Mouse (Mus musculus) limb, embryonic 14.5 days (tissue): ENCODE results near the gene Myrf. TPM values are rescaled to one million over a fixed set of nuclear protein-coding genes. Genes with fewer than 3 reads are reported as not detected.
"Not testable (repeated sequence)": the region's sequence is repeated elsewhere in the genome, so short reads cannot be mapped to it uniquely, and the experiment has no call there.

Source experiments
- ATAC-seq: fragments of 200-750 bp; cut with Nextera tagmentation; 2 replicates; pipeline ENCODE4 v1.8.0; 2017; ENCODE audit warnings: low read depth, moderate number of reproducible peaks, moderate TSS enrichment; ENCODE audit not compliant: low FRiP score
- DNase-seq: peaks from one replicate; pipeline ENCODE4 v3.0.0-alpha.2; 2015; ENCODE audit warnings: low spot score
- H3K27ac ChIP-seq: fragments of 300-500 bp; sonication (generic); replicated peaks from 2 replicates; pipeline ENCODE4 v1.5.1; 2014; ENCODE audit warnings: low read depth, mild to moderate bottlenecking, low read length, moderate library complexity, mixed read lengths
- H3K27me3 ChIP-seq: fragments of 300-500 bp; sonication (generic); 2 replicates; pipeline ENCODE4 v1.6.1; 2014; ENCODE audit warnings: low read length, mixed read lengths; ENCODE audit not compliant: control insufficient read depth, insufficient read depth
- H3K36me3 ChIP-seq: fragments of 300-500 bp; sonication (generic); 2 replicates; pipeline ENCODE4 v1.6.1; 2014; ENCODE audit warnings: mild to moderate bottlenecking, low read length, moderate library complexity, mixed read lengths; ENCODE audit not compliant: control insufficient read depth, insufficient read depth
- H3K4me1 ChIP-seq: fragments of 300-500 bp; sonication (generic); 2 replicates; pipeline ENCODE4 v1.6.1; 2014; ENCODE audit warnings: antibody characterized with exemption, low read length, mixed read lengths; ENCODE audit not compliant: control insufficient read depth, insufficient read depth
- H3K4me2 ChIP-seq: fragments of 300-500 bp; sonication (generic); replicated peaks from 2 replicates; pipeline ENCODE4 v1.6.1; 2014; ENCODE audit warnings: low read depth, mild to moderate bottlenecking, low read length, moderate library complexity; ENCODE audit not compliant: severe bottlenecking
- H3K4me3 ChIP-seq: fragments of 300-500 bp; sonication (generic); replicated peaks from 2 replicates; pipeline ENCODE4 v1.5.1; 2014; ENCODE audit warnings: low read length
- H3K9ac ChIP-seq: fragments of 300-500 bp; sonication (generic); 2 replicates; pipeline ENCODE4 v1.6.1; 2014; ENCODE audit warnings: mild to moderate bottlenecking, low read depth, low read length, moderate library complexity; ENCODE audit not compliant: severe bottlenecking
- H3K9me3 ChIP-seq: fragments of 300-500 bp; sonication (generic); 2 replicates; pipeline ENCODE4 v1.6.1; 2016; ENCODE audit warnings: low read length; ENCODE audit not compliant: control insufficient read depth
- POLR2A ChIP-seq: fragments of 200-500 bp; IDR thresholded peaks from 2 replicates; pipeline ENCODE4 v1.8.0; 2012; ENCODE audit warnings: inconsistent platforms, mild to moderate bottlenecking, moderate library complexity, borderline replicate concordance; ENCODE audit not compliant: insufficient read depth, insufficient read length; ENCODE audit errors: extremely low read depth
- WGBS: fragments of 180-500 bp; shearing (Covaris S2); extraction: QIAGEN DNeasy Blood & Tissue Kit; methylation state at CpG from one replicate; pipeline ENCODE4 v1.1.7; 2014; 5-methylcytosine and 5-hydroxymethylcytosine counted together
- polyA plus RNA-seq, 2 experiments: library from polyadenylated mRNA; depleted of rRNA in 1 of 2; stranded (reverse) in 1 of 2; unstranded in 1 of 2; fragments of >200 nt; fragmentation: Nextera tagmentation in 1 of 2; extraction: Ambion mirVana in 1 of 2; gene quantifications; 2 replicates each; pipeline versions ENCODE4 v1.2.1 to v1.2.3; 2012 to 2014

Gene Myrf
- polyA plus RNA-seq, 2 experiments = 1.1 to 4.4 TPM

- Histone ChIP-seq H3K9me3 (no peaks in the 10 kb centered on the region), H3K4me3 (no peak overlapping the region), H3K4me2 (no peak overlapping the region), H3K27ac (no peak overlapping the region), H3K9ac (no peak overlapping the region), H3K27me3 (no peaks in the 10 kb centered on the region), H3K4me1 (no peaks in the 10 kb centered on the region), H3K36me3 (no peaks in the 10 kb centered on the region)
- DNase-seq = no peak
- no peak for TF ChIP-seq POLR2A
- ATAC-seq = no peak
- 63% methylated on average over 4 of the region's 4 CpGs for WGBS
Observed at GRCm38 (mm10) chr19:10174956-10175355, 65.6 kb downstream of the Myrf start.

GRCm38 (mm10) chr19:10173844-10174539 lies 66.6 kb downstream of the Myrf start:
- ATAC-seq (no peak), DNase-seq (no peak)
- H3K4me3 ChIP-seq = no peak overlapping the region
- H3K27ac ChIP-seq = no peak overlapping the region
- WGBS = 89% methylated on average over 7 of the region's 7 CpGs
- H3K4me1 ChIP-seq = no peaks in the 10 kb centered on the region
- H3K4me2 ChIP-seq = no peak overlapping the region
- H3K27me3 ChIP-seq = no peaks in the 10 kb centered on the region
- no peak overlapping the region for H3K9ac ChIP-seq
- no peaks in the 10 kb centered on the region for H3K36me3 ChIP-seq
- no peaks in the 10 kb centered on the region for H3K9me3 ChIP-seq
- no peak for TF ChIP-seq POLR2A

GRCm38 (mm10) chr19:10173116-10173718 lies 67.3 kb downstream of the Myrf start:
- Histone ChIP-seq H3K4me1 (no peaks in the 10 kb centered on the region), H3K4me3 (no peak overlapping the region), H3K9ac (no peak overlapping the region), H3K36me3 (no peaks in the 10 kb centered on the region), H3K9me3 (no peaks in the 10 kb centered on the region), H3K27ac (no peak overlapping the region), H3K27me3 (no peaks in the 10 kb centered on the region), H3K4me2 (no peak overlapping the region)
- 81% methylated on average over 5 of the region's 5 CpGs for WGBS
- no peak for DNase-seq
- ATAC-seq = no peak
- TF ChIP-seq POLR2A = no peak

DNA sequence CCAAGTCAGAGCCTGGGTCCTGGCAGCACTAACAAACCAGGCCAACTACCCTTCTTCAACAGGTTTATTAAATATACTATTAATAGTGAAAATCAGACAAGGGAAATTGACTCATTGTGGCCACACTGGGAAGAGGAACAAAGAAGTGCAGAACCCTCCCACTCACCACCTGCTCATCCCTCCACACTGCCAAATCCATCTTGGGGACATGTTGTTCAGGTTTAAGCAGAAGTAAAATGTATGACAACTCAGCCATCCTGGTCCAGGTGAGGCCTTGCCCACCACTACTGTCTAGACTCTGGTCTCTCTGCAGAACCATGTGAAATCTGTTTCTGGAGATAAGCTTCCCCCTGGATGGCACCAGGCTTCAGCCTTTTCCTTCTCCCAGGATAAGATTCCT lies 68.7 kb downstream of the Myrf start:
- H3K4me3 ChIP-seq = no peak overlapping the region
- ATAC-seq (no peak), DNase-seq (no peak)
- H3K36me3 ChIP-seq = no peaks in the 10 kb centered on the region
- no peaks in the 10 kb centered on the region for H3K4me1 ChIP-seq
- no peak for TF ChIP-seq POLR2A
- no peak overlapping the region for H3K4me2 ChIP-seq
- no peaks in the 10 kb centered on the region for H3K27me3 ChIP-seq
- no peak overlapping the region for H3K27ac ChIP-seq
- H3K9ac ChIP-seq = no peak overlapping the region
- no peaks in the 10 kb centered on the region for H3K9me3 ChIP-seq

GRCm38 (mm10) chr19:10171359-10171758 lies 69.2 kb downstream of the Myrf start:
- Histone ChIP-seq H3K4me1 (no peaks in the 10 kb centered on the region), H3K27ac (no peak overlapping the region), H3K4me3 (no peak overlapping the region), H3K27me3 (no peaks in the 10 kb centered on the region), H3K9ac (no peak overlapping the region), H3K9me3 (no peaks in the 10 kb centered on the region), H3K4me2 (no peak overlapping the region), H3K36me3 (no peaks in the 10 kb centered on the region)
- ATAC-seq (no peak), DNase-seq (no peak)
- 78% methylated on average over 7 of the region's 7 CpGs for WGBS
- TF ChIP-seq POLR2A = no peak

- DNase-seq (no peak), ATAC-seq (no peak)
- Histone ChIP-seq H3K27ac (no peak overlapping the region), H3K4me2 (no peak overlapping the region), H3K27me3 (no peaks in the 10 kb centered on the region), H3K9me3 (no peaks in the 10 kb centered on the region), H3K36me3 (no peaks in the 10 kb centered on the region), H3K4me1 (no peaks in the 10 kb centered on the region), H3K4me3 (no peak overlapping the region), H3K9ac (no peak overlapping the region)
- TF ChIP-seq POLR2A = no peak
- WGBS = 28% methylated on average over 1 of the region's 1 CpGs
Observed at GRCm38 (mm10) chr19:10170466-10170865, 70.1 kb downstream of the Myrf start.

GRCm38 (mm10) chr19:10169692-10170330 lies 70.7 kb downstream of the Myrf start:
- not testable (repeated sequence) for H3K27me3 ChIP-seq
- 91% methylated on average over 3 of the region's 3 CpGs for WGBS

More at GRCm38 (mm10) chr19:10169692-10170330, 70.7 kb downstream of the Myrf start:
- H3K27ac ChIP-seq, H3K4me1 ChIP-seq, H3K36me3 ChIP-seq, H3K9me3 ChIP-seq, ATAC-seq, H3K4me3 ChIP-seq, H3K9ac ChIP-seq, DNase-seq, H3K4me2 ChIP-seq: not testable (repeated sequence)
